Mouse (Mus musculus) CH12.LX (cell line): ENCODE results near the gene Socs7. TPM values are rescaled to one million over a fixed set of nuclear protein-coding genes. Genes with fewer than 3 reads are reported as not detected.

Experiments used
- DNase-seq: peaks from one replicate; pipeline ENCODE4 v3.0.0-alpha.2; 2013; ENCODE audit errors: extremely low read depth
- H3K27ac ChIP-seq: 2 replicates; pipeline ENCODE4 v1.5.1; 2012; ENCODE audit warnings: low read depth, mild to moderate bottlenecking, control low read depth, moderate library complexity; ENCODE audit not compliant: insufficient read depth
- H3K27me3 ChIP-seq: replicated peaks from 2 replicates; pipeline ENCODE3; 2012; ENCODE audit warnings: inconsistent platforms
- H3K36me3 ChIP-seq, 2 experiments: replicated peaks in 1 of 2; 2 replicates each; pipeline versions ENCODE3 to v1.6.1; 2012; ENCODE audit warnings: inconsistent platforms in 1 of 2, low read length in 1 of 2, mild to moderate bottlenecking in 1 of 2, mixed read lengths in 1 of 2, moderate library complexity in 1 of 2; ENCODE audit not compliant: control insufficient read depth in 1 of 2, insufficient read depth in 1 of 2
- H3K4me1 ChIP-seq, 2 experiments: 2 replicates each; pipeline ENCODE4 v1.6.1; 2012; ENCODE audit warnings: inconsistent platforms in 1 of 2, moderate library complexity in 1 of 2; ENCODE audit not compliant: insufficient read depth in 2 of 2, control insufficient read depth in 1 of 2
- H3K4me2 ChIP-seq: 2 replicates; pipeline ENCODE4 v1.6.1; 2012; ENCODE audit warnings: low read depth, mild to moderate bottlenecking, control low read depth; ENCODE audit not compliant: poor library complexity, insufficient read depth, severe bottlenecking
- H3K4me3 ChIP-seq, 3 experiments: fragments of 150-350 bp in 1 of 3; sonication (generic) in 1 of 3; replicated peaks in 1 of 3; 2 replicates each; pipeline versions ENCODE3 to v1.5.1; 2011 to 2012; ENCODE audit warnings: low read depth in 2 of 3, low read length in 2 of 3, mild to moderate bottlenecking in 2 of 3, moderate library complexity in 2 of 3, control low read depth in 1 of 3, improper control_type of control experiment in 1 of 3, inconsistent platforms in 1 of 3, mixed read lengths in 1 of 3; ENCODE audit not compliant: poor library complexity in 1 of 3
- H3K79me2 ChIP-seq: replicated peaks from 2 replicates; pipeline ENCODE4 v1.6.1; 2012; ENCODE audit warnings: mild to moderate bottlenecking, moderate library complexity; ENCODE audit not compliant: control insufficient read depth, poor library complexity, insufficient read depth, severe bottlenecking; ENCODE audit errors: extremely low read depth
- H3K9ac ChIP-seq: 2 replicates; pipeline ENCODE4 v1.6.1; 2012; ENCODE audit warnings: low read depth, mild to moderate bottlenecking, control low read depth, moderate library complexity; ENCODE audit not compliant: insufficient read depth
- H3K9me3 ChIP-seq: replicated peaks from 2 replicates; pipeline ENCODE3; 2012; ENCODE audit warnings: low read length, inconsistent platforms, mixed read lengths
- BHLHE40 ChIP-seq: IDR thresholded peaks from 2 replicates; pipeline ENCODE4 v1.6.1; 2011; ENCODE audit warnings: mild to moderate bottlenecking, low read depth, low read length, improper control_type of control experiment
- CHD1 ChIP-seq: IDR thresholded peaks from 2 replicates; pipeline ENCODE4 v1.6.1; 2012; ENCODE audit warnings: low read depth, low read length, improper control_type of control experiment, inconsistent platforms
- CTCF ChIP-seq, 2 experiments: IDR thresholded peaks in 1 of 2; conservative IDR thresholded peaks in 1 of 2; 2 replicates each; pipeline ENCODE4 v1.5.1; 2011 to 2012; ENCODE audit warnings: low read depth in 2 of 2, low read length in 2 of 2, improper control_type of control experiment in 1 of 2, inconsistent platforms in 1 of 2, mild to moderate bottlenecking in 1 of 2, moderate library complexity in 1 of 2
- E2F4 ChIP-seq: IDR thresholded peaks from 2 replicates; pipeline ENCODE4 v1.6.1; 2011; ENCODE audit warnings: low read depth, low read length, improper control_type of control experiment; ENCODE audit not compliant: insufficient replicate concordance
- HCFC1 ChIP-seq: IDR thresholded peaks from 2 replicates; pipeline ENCODE4 v1.6.1; 2012; ENCODE audit warnings: low read depth, mild to moderate bottlenecking, inconsistent platforms, low read length, improper control_type of control experiment
- JUN ChIP-seq: IDR thresholded peaks from 2 replicates; pipeline ENCODE4 v1.6.1; 2011; ENCODE audit warnings: low read depth, mild to moderate bottlenecking, low read length, improper control_type of control experiment, moderate library complexity; ENCODE audit not compliant: insufficient read depth
- MAFK ChIP-seq: IDR thresholded peaks from 2 replicates; pipeline ENCODE4 v1.6.1; 2011; ENCODE audit warnings: low read length, improper control_type of control experiment; ENCODE audit not compliant: insufficient replicate concordance
- MAZ ChIP-seq: IDR thresholded peaks from 2 replicates; pipeline ENCODE4 v1.6.1; 2012; ENCODE audit warnings: low read depth, mild to moderate bottlenecking, inconsistent platforms, low read length, improper control_type of control experiment, moderate library complexity
- MYC ChIP-seq: IDR thresholded peaks from 2 replicates; pipeline ENCODE4 v1.6.1; 2011; ENCODE audit warnings: low read depth, mild to moderate bottlenecking, improper control_type of control experiment, low read length
- PAX5 ChIP-seq: IDR thresholded peaks from 2 replicates; pipeline ENCODE4 v1.6.1; 2012; ENCODE audit warnings: low read length, inconsistent platforms, mixed read lengths
- POLR2A ChIP-seq: IDR thresholded peaks from 2 replicates; pipeline ENCODE4 v1.6.1; 2011; ENCODE audit warnings: low read depth, mild to moderate bottlenecking, improper control_type of control experiment, low read length
- POLR2AphosphoS2 ChIP-seq: IDR thresholded peaks from 2 replicates; pipeline ENCODE4 v1.6.1; 2011; ENCODE audit warnings: low read depth, low read length, improper control_type of control experiment
- RAD21 ChIP-seq: IDR thresholded peaks from 2 replicates; pipeline ENCODE4 v1.6.1; 2011; ENCODE audit warnings: low read depth, mild to moderate bottlenecking, low read length, improper control_type of control experiment, moderate library complexity
- RCOR1 ChIP-seq: conservative IDR thresholded peaks from 2 replicates; pipeline ENCODE4 v1.6.1; 2012; ENCODE audit warnings: low read depth, mild to moderate bottlenecking, inconsistent platforms, low read length, improper control_type of control experiment
- SIN3A ChIP-seq: IDR thresholded peaks from 2 replicates; pipeline ENCODE4 v1.6.1; 2012; ENCODE audit warnings: low read length, improper control_type of control experiment, inconsistent platforms
- TBP ChIP-seq: conservative IDR thresholded peaks from 2 replicates; pipeline ENCODE4 v1.6.1; 2011; ENCODE audit warnings: low read depth, low read length, improper control_type of control experiment
- TCF12 ChIP-seq: IDR thresholded peaks from 2 replicates; pipeline ENCODE4 v1.6.1; 2014; ENCODE audit warnings: low read depth, mild to moderate bottlenecking, inconsistent platforms, low read length, improper control_type of control experiment
- USF1 ChIP-seq: IDR thresholded peaks from 2 replicates; pipeline ENCODE4 v1.6.1; 2014; ENCODE audit warnings: low read depth, mild to moderate bottlenecking, inconsistent platforms, low read length, improper control_type of control experiment
- ZC3H11A ChIP-seq: IDR thresholded peaks from 2 replicates; pipeline ENCODE4 v1.6.1; 2012; ENCODE audit warnings: low read depth, mild to moderate bottlenecking, inconsistent platforms, low read length, improper control_type of control experiment
- ZNF384 ChIP-seq: IDR thresholded peaks from 2 replicates; pipeline ENCODE4 v1.6.1; 2012; ENCODE audit warnings: low read depth, low read length, improper control_type of control experiment, inconsistent platforms
- dilution Hi-C: fragments of 300-500 bp; cut with MboI; formaldehyde crosslinking; loops from 2 replicates; pipeline ENCODE4 v1.14.3; 2020; ENCODE audit warnings: low sequenced_read_pairs; ENCODE audit not compliant: extremely low pct_unique_long_range_greater_than_20kb, extremely low pct_ligation_motif_present
- in situ Hi-C: fragments of 300-500 bp; cut with MboI; formaldehyde crosslinking; loops from 3 replicates; pipeline ENCODE4 v1.14.3; 2019; ENCODE audit warnings: low sequenced_read_pairs, low pct_ligation_motif_present, low pct_unique_long_range_greater_than_20kb, mixed read lengths
- polyA plus RNA-seq: library from polyadenylated mRNA; unstranded; fragments of >175 nt; gene quantifications from 2 replicates; pipeline ENCODE4 v1.2.1, GENCODE M21; 2012; ENCODE audit warnings: low read depth; ENCODE audit not compliant: insufficient read length
- total RNA-seq, 2 experiments: library from RNA; depleted of rRNA; stranded (reverse); fragments of 300-350 nt in 1 of 2; fragments of >200 nt in 1 of 2; gene quantifications; 2 replicates each; pipeline ENCODE4 v1.2.3; 2012 to 2014

The Socs7 gene
- total and polyA plus RNA-seq, 3 experiments = 11.9 to 17.4 (median 15.1) TPM

DNA sequence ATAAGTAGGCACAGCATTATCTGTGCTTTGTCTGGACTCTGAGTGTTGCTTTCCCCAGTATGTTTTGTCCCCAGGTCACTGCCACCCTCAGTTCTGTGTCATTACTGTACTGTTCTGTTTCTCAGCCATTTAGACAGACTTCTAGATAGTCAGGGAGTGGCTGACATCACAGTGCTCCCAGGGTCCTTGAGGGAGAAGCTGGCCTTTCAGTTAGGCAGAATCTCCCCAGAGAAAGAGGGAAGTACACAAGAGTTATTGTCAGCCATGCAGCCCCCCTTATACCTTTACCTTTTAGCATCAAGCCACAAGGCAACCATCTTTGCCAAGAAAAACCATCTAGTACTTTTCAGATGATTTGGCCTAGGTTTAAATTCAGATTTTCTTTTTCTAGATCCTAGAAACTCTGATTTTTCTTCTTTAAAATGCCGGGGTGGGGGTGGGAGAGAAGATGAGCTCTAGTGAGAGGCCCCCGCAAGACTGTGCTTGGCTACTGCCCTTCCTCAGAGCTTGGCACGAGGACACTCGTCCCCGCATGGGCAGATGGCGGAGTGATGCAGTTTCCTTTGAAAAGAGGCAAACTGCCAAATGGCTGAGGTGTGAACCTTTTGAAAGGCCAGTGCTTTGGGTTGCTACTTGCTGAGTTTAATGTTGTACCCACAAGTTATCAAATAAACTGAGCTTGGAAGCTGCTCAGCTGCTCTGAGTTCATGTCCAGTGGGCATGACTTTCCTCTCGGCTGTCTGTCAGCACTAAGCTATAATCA is 8.2 kb downstream of the Socs7 start:
- Histone ChIP-seq H3K27me3 (no peaks in the 10 kb centered on the region), H3K4me3 (no peak overlapping the region), H3K27ac (no peak overlapping the region), H3K79me2 (peaks cover 9% of the 10 kb centered on the region; the same call in 1 of the 2 replicates), H3K4me1 (peaks cover 0 to 21% of the 10 kb centered on the region in 2 experiments; a peak in 2 of 4 replicates), H3K4me2 (no peak overlapping the region), H3K9ac (no peak overlapping the region), H3K36me3 (peaks cover 6 to 65% of the 10 kb centered on the region in 2 experiments)
- dilution Hi-C loops (no loop called here), in situ Hi-C loops (no loop called here)
- no peak for TF ChIP-seq BHLHE40
- TF ChIP-seq TCF12 = no peak
- no peak for TF ChIP-seq TBP
- no peak for TF ChIP-seq ZC3H11A
- no peak for TF ChIP-seq CTCF (conservative IDR thresholded peaks at IDR 0.05 in 1 of 2, IDR thresholded peaks at IDR 0.05 in 1 of 2; ENCODE audit: low read depth in 2 of 2, low read length in 2 of 2)
- no peak for TF ChIP-seq ZNF384
- TF ChIP-seq CHD1 = no peak
- no peak for TF ChIP-seq POLR2A
- no peak for TF ChIP-seq MAZ
- no peak for TF ChIP-seq MYC
- TF ChIP-seq JUN = no peak
- TF ChIP-seq RCOR1 = no peak
- TF ChIP-seq MAFK = no peak
- no peak for TF ChIP-seq E2F4
- no peak for TF ChIP-seq PAX5
- no peak for TF ChIP-seq HCFC1
- no peak for TF ChIP-seq USF1
- no peak for TF ChIP-seq SIN3A
- TF ChIP-seq, all 38 proteins: peak for 0
- H3K9me3 ChIP-seq = no peaks in the 10 kb centered on the region
- DNase-seq = no peak

DNA sequence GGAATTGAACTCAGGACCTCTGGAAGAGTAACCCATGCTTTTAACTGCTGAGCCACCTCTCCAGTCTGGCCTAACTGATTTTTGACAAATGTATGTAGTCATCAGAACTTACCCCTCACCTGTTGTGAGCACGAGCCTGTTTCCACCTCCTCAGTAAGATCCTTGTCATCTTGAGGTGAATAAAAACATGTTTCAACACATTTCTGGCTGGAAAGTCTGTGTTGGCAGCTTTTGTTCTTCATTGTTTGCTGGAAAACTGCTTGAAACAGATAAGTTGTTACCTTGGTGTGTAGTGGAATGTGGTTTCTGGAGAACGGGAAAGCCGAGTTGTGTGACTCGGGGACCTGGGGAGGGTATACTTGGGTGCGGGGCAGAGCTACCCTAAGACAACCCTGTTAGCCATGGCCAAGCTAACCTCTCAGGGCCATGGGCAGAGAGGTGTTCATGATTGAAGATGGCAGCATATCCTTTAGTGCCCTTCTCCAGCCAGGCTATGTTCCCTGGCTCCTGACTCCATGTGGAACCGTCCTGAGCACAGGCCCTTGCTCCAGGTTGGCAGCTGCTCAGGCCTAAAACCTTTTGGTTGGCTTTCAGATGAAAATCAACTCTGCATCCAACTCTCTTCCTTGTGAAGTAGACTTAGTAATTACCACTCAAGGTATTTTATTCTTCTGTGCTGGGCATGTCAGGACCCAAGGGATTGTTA is 10.0 kb downstream of the Socs7 start:
- H3K36me3 ChIP-seq = peaks cover 16 to 73% of the 10 kb centered on the region in 2 experiments
- no peak for TF ChIP-seq POLR2AphosphoS2
- TF ChIP-seq ZNF384 = no peak
- no peak for TF ChIP-seq RAD21
- TF ChIP-seq MYC = no peak
- TF ChIP-seq, all 38 proteins: peak for 0
- dilution Hi-C loops (no loop called here), in situ Hi-C loops (no loop called here)
- Histone ChIP-seq H3K79me2 (peaks cover 5% of the 10 kb centered on the region; the same call in 1 of the 2 replicates), H3K9ac (no peak overlapping the region), H3K27me3 (no peaks in the 10 kb centered on the region), H3K4me1 (peaks cover 0 to 25% of the 10 kb centered on the region in 2 experiments; a peak in 2 of 4 replicates), H3K4me2 (no peak overlapping the region), H3K27ac (no peak overlapping the region), H3K4me3 (no peak overlapping the region), H3K9me3 (no peaks in the 10 kb centered on the region)
- DNase-seq = no peak
